Mouse (Mus musculus) stomach, postnatal 0 days (tissue): ENCODE data around the gene Rffl. TPM values are rescaled to one million over a fixed set of nuclear protein-coding genes. Genes with fewer than 3 reads are reported as not detected.

ENCODE experiments used
- ATAC-seq: fragments of 200-750 bp; cut with Nextera tagmentation; 2 replicates; pipeline ENCODE4 v1.8.0; 2017; ENCODE audit not compliant: low FRiP score, low TSS enrichment
- DNase-seq: peaks from one replicate; pipeline ENCODE4 v3.0.0-alpha.2; 2016; ENCODE audit warnings: low spot score
- H3K27ac ChIP-seq: fragments of 300-500 bp; sonication (generic); replicated peaks from 2 replicates; pipeline ENCODE4 v1.5.1; 2014; ENCODE audit warnings: mild to moderate bottlenecking, control low read depth
- H3K27me3 ChIP-seq: fragments of 300-500 bp; sonication (generic); 2 replicates; pipeline ENCODE4 v1.6.1; 2014; ENCODE audit warnings: low read length; ENCODE audit not compliant: control insufficient read depth, insufficient read depth
- H3K36me3 ChIP-seq: fragments of 300-500 bp; sonication (generic); 2 replicates; pipeline ENCODE4 v1.6.1; 2014; ENCODE audit warnings: low read length, mixed read lengths; ENCODE audit not compliant: control insufficient read depth, insufficient read depth
- H3K4me1 ChIP-seq: fragments of 300-500 bp; sonication (generic); replicated peaks from 2 replicates; pipeline ENCODE4 v1.6.1; 2014; ENCODE audit warnings: antibody characterized with exemption; ENCODE audit not compliant: control insufficient read depth, insufficient read depth
- H3K4me2 ChIP-seq: fragments of 300-500 bp; sonication (generic); replicated peaks from 2 replicates; pipeline ENCODE4 v1.6.1; 2014; ENCODE audit warnings: low read depth, mild to moderate bottlenecking, control low read depth, moderate library complexity
- H3K4me3 ChIP-seq: fragments of 300-500 bp; sonication (generic); 2 replicates; pipeline ENCODE4 v1.5.1; 2014; ENCODE audit warnings: low read depth, low read length, control low read depth
- H3K9ac ChIP-seq: fragments of 300-500 bp; sonication (generic); 2 replicates; pipeline ENCODE4 v1.6.1; 2014; ENCODE audit warnings: mild to moderate bottlenecking, low read length, control low read depth, mixed read lengths
- H3K9me3 ChIP-seq: fragments of 300-500 bp; sonication (generic); 2 replicates; pipeline ENCODE4 v1.6.1; 2016; ENCODE audit warnings: low read length; ENCODE audit not compliant: control insufficient read depth
- CTCF ChIP-seq: IDR thresholded peaks from 2 replicates; pipeline ENCODE4 v1.5.1; 2016; ENCODE audit warnings: antibody characterized with exemption, low read depth, mild to moderate bottlenecking, moderate library complexity
- EP300 ChIP-seq: optimal IDR thresholded peaks from 2 replicates; pipeline ENCODE3; 2016; ENCODE audit warnings: antibody characterized with exemption
- WGBS: fragments of 180-500 bp; shearing (Covaris S2); extraction: QIAGEN DNeasy Blood & Tissue Kit; methylation state at CpG from one replicate; pipeline ENCODE4 v1.1.7; 2014; 5-methylcytosine and 5-hydroxymethylcytosine counted together
- polyA plus RNA-seq: library from polyadenylated mRNA; unstranded; fragments of >200 nt; fragmentation: Nextera tagmentation; extraction: Ambion mirVana; gene quantifications from 2 replicates; pipeline ENCODE4 v1.2.1, GENCODE M21; 2015

Gene Rffl
- polyA plus RNA-seq, 1 experiment from 2014 or later: 16.4 TPM

GRCm38 (mm10) chr11:82763742-82764437 is 107.1 kb downstream of the Rffl start, which contains the start of the genes Cct6b and Zfp830:
Gene Cct6b (minus strand): TSS chr11:82764321.
Gene Zfp830 (plus strand): TSS chr11:82764345.
- Histone ChIP-seq H3K4me3 (peak within 1 kb of the TSS; percentile 91), H3K9me3 (no peaks in the 10 kb centered on the region), H3K27me3 (no peaks in the 10 kb centered on the region), H3K9ac (peak within 1 kb of the TSS; percentile 91), H3K27ac (peak within 1 kb of the TSS; percentile 90), H3K36me3 (peaks cover under 1% of the 10 kb centered on the region; the same call in 1 of the 2 replicates), H3K4me2 (peak within 1 kb of the TSS; percentile 93), H3K4me1 (0 out of 2 replicates have a peak, but pooled peaks cover 4% of the 10 kb centered on the region)
- no peak; the same call in 1 of the 2 replicates for TF ChIP-seq CTCF
- TF ChIP-seq EP300: no peak
- under 1% methylated on average over 44 of the region's 44 CpGs for WGBS
- DNase-seq (peak; percentile 93), ATAC-seq (peak; percentile 99)

GRCm38 (mm10) chr11:82763261-82763660 is 107.7 kb downstream of the Rffl start:
- TF ChIP-seq CTCF: no peak
- Histone ChIP-seq H3K4me1 (0 out of 2 replicates have a peak, but pooled peaks cover 4% of the 10 kb centered on the region), H3K4me3 (peak overlapping the region; percentile 91), H3K27me3 (no peaks in the 10 kb centered on the region), H3K27ac (no peak overlapping the region), H3K9me3 (no peaks in the 10 kb centered on the region), H3K36me3 (no peaks in the 10 kb centered on the region), H3K9ac (no peak overlapping the region), H3K4me2 (peak overlapping the region; percentile 93)
- ATAC-seq: no peak
- DNase-seq: no peak
- 8% methylated on average over 4 of the region's 4 CpGs for WGBS

- no peak overlapping the region for H3K9ac ChIP-seq
- H3K9me3 ChIP-seq: no peaks in the 10 kb centered on the region
- H3K27me3 ChIP-seq: no peaks in the 10 kb centered on the region
- H3K4me1 ChIP-seq: 0 out of 2 replicates have a peak, but pooled peaks cover 4% of the 10 kb centered on the region
- no peak overlapping the region for H3K27ac ChIP-seq
- no peak overlapping the region for H3K4me2 ChIP-seq
- WGBS: 90% methylated on average over 6 of the region's 6 CpGs
- H3K36me3 ChIP-seq: no peaks in the 10 kb centered on the region
- no peak for ATAC-seq
- no peak for DNase-seq
- TF ChIP-seq EP300 (no peak), CTCF (peak; percentile 51)
- no peak overlapping the region for H3K4me3 ChIP-seq
Measured at GRCm38 (mm10) chr11:82762286-82762829, 108.7 kb downstream of the Rffl start.

- WGBS: 83% methylated on average over 1 of the region's 1 CpGs
- no peak overlapping the region for H3K27ac ChIP-seq
Measured at GRCm38 (mm10) chr11:82755919-82756318, 115.1 kb downstream of the Rffl start.

More at GRCm38 (mm10) chr11:82755919-82756318, 115.1 kb downstream of the Rffl start:
- Histone ChIP-seq H3K27me3 (no peaks in the 10 kb centered on the region), H3K4me3 (no peak overlapping the region), H3K9ac (no peak overlapping the region), H3K9me3 (no peaks in the 10 kb centered on the region), H3K36me3 (no peaks in the 10 kb centered on the region), H3K4me1 (no peaks in the 10 kb centered on the region), H3K4me2 (no peak overlapping the region)
- DNase-seq (no peak), ATAC-seq (no peak)
- TF ChIP-seq CTCF: no peak
- no peak for TF ChIP-seq EP300

Other genes with a start within 250 kb of the Rffl start
- 0.23 and 0.29 TPM in 2 replicates for gene Cct6b, start 106.9 kb downstream of the Rffl start, polyA plus RNA-seq
- gene Zfp830, start 106.9 kb downstream of the Rffl start, polyA plus RNA-seq: 19.2 and 19.6 TPM in 2 replicates
- gene Lig3, start 90.1 kb downstream of the Rffl start, polyA plus RNA-seq: 13.4 and 13.7 TPM in 2 replicates
- gene Rad51d, start 19.4 kb upstream of the Rffl start, polyA plus RNA-seq: 8.3 and 9.7 TPM in 2 replicates
- gene Fndc8, start 20.9 kb upstream of the Rffl start, polyA plus RNA-seq: 0.08 TPM in 1 of 2 replicates, not detected in the other
- 15.3 and 16.8 TPM in 2 replicates for gene Nle1, start 37.2 kb upstream of the Rffl start, polyA plus RNA-seq
- gene Unc45b, start 39.3 kb upstream of the Rffl start, polyA plus RNA-seq: 0.99 and 1.2 TPM in 2 replicates
- 2.6 TPM in 2 replicates for gene Slfn5, start 80.1 kb upstream of the Rffl start, polyA plus RNA-seq
- 4.4 and 5.1 TPM in 2 replicates for gene Slfn9, start 120.6 kb upstream of the Rffl start, polyA plus RNA-seq
- gene Slfn8, start 149.6 kb upstream of the Rffl start, polyA plus RNA-seq: 0.33 and 0.35 TPM in 2 replicates
- gene Slfn2, start 193.9 kb upstream of the Rffl start, polyA plus RNA-seq: 22.1 and 23.1 TPM in 2 replicates
- gene Slfn1, start 245.6 kb upstream of the Rffl start, polyA plus RNA-seq: 0.17 and 0.29 TPM in 2 replicates